Mouse (Mus musculus): ENCODE measurements around the gene Krt87. TPM values are rescaled to one million over a fixed set of nuclear protein-coding genes. Genes with fewer than 3 reads are reported as not detected.

Gene Krt87
- total and polyA plus RNA-seq, 3 experiments: not detected

DNA sequence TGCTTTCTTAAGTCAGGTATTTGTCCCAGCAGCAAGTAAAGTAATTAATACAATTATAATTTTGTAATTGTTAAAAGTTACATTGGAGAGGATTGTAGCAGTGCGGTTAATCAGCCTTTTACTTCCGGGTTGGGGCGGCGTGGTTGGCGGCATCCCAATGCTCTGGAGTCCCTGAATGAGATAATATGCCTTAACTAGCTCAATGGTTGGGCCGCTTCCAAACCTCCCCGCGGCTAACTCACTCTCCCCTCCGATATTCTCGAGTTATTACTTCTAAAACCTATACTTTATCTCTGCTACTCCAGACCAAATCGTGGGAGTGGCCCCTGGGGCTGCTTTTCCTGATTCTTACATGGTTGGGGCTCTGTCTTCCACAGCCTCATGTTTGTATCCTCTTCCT is 8.0 kb upstream of the Krt87 start (continued):
- TF ChIP-seq MEF2A (IDR thresholded peaks at IDR 0.05; ENCODE audit: extremely low read depth, insufficient replicate concordance, low read depth, low read length, poor library complexity, severe bottlenecking): no peak

DNA sequence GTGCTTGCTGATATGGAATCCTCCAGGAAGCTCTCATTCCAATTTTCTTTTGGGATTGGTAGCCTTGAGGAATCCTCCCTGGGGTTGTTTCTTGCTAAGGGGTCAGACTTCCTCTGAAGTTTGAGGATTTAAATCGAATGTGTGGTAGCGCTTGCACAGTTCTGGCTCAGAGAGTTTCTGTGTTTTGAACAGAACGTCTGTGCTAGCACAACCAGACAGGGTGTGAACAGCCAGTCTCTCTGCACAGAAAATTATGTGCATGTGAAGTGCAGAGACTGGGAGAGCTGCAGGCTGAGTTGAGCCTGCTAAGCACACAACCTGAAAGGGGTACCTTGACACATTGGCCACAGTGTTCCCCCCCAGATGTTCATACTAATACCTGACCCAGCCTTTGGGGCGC is 2.2 kb upstream of the Krt87 start:
- TF ChIP-seq HCFC1 (IDR thresholded peaks at IDR 0.05; ENCODE audit: low read depth, low read length) (no peak), ELF1 (IDR thresholded peaks at IDR 0.05; ENCODE audit: low read depth, low read length) (no peak), MXI1 (IDR thresholded peaks at IDR 0.05; ENCODE audit: low read depth, low read length) (no peak), ZKSCAN1 (IDR thresholded peaks at IDR 0.05; ENCODE audit: low read depth, low read length) (no peak), BHLHE40 (IDR thresholded peaks at IDR 0.05; ENCODE audit: borderline replicate concordance, low read depth, low read length) (no peak), TCF12 (IDR thresholded peaks at IDR 0.05; ENCODE audit: low read depth, low read length) (no peak), POLR2A (IDR thresholded peaks at IDR 0.05; ENCODE audit: control insufficient read depth in 1 of 2, insufficient read depth in 1 of 2, low read depth in 1 of 2, low read length in 2 of 2, poor library complexity in 1 of 2) (no peak), MAZ (IDR thresholded peaks at IDR 0.05; ENCODE audit: low read depth, low read length) (no peak), CHD2 (IDR thresholded peaks at IDR 0.05; ENCODE audit: low read length) (no peak), MYC (IDR thresholded peaks at IDR 0.05; ENCODE audit: low read depth, low read length) (no peak), EP300 (IDR thresholded peaks at IDR 0.05; ENCODE audit: low read depth in 1 of 2, low read length in 2 of 2) (no peak)
- no peaks in the 10 kb centered on the region for H3K4me1 ChIP-seq (ENCODE audit: control insufficient read depth in 1 of 2, insufficient read depth in 2 of 2, low read length in 2 of 2)
- no peak for DNase-seq (ENCODE audit: low read depth, low spot score)
- H3K79me2 ChIP-seq (ENCODE audit: control insufficient read depth, insufficient read depth, low read length, poor library complexity): no peaks in the 10 kb centered on the region
- H3K36me3 ChIP-seq (ENCODE audit: control insufficient read depth in 1 of 2, insufficient read depth in 2 of 2, low read length in 2 of 2): no peaks in the 10 kb centered on the region
- H3K9me3 ChIP-seq (replicated peaks; ENCODE audit: insufficient read depth, low read length): no peaks in the 10 kb centered on the region
- H3K4me3 ChIP-seq (ENCODE audit: control insufficient read depth in 1 of 2, insufficient read depth in 1 of 2, low read depth in 2 of 2, low read length in 2 of 2): no peak overlapping the region
- H3K9ac ChIP-seq (ENCODE audit: control insufficient read depth, low read depth, low read length, poor library complexity, severe bottlenecking): no peak overlapping the region
- H3K27me3 ChIP-seq (ENCODE audit: control insufficient read depth in 1 of 2, insufficient read depth in 2 of 2, low read length in 2 of 2): no peaks in the 10 kb centered on the region
- H3K27ac ChIP-seq (ENCODE audit: control insufficient read depth, low read depth, low read length): no peak overlapping the region

DNA sequence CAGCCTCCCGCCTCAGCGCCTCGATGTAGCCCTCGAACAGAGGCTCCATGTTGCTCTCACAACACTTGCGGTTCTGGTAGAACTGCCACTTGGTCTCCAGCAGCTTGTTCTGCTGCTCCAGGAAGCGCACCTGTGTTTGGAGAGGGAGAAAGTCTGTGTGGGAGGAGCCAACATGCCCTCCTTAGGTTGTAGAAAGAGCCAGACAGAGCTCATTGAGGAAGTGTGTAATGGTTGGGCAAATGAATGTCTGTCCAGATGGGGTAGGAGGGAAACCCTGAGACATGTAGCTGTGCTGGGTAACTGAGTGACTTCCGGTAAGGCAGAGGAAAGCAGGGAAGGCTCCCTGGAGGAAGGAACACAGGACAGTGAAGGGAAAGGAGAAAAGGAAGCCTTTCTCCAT is 2.0 kb downstream of the Krt87 start:
- DNase-seq (ENCODE audit: low read depth, low spot score): no peak
- TF ChIP-seq ZNF384 (IDR thresholded peaks at IDR 0.05; ENCODE audit: low read depth, low read length) (no peak), BHLHE40 (IDR thresholded peaks at IDR 0.05; ENCODE audit: borderline replicate concordance, low read depth, low read length) (no peak), USF2 (IDR thresholded peaks at IDR 0.05; ENCODE audit: borderline replicate concordance in 1 of 2, insufficient read depth in 1 of 2, low read depth in 1 of 2, low read length in 2 of 2) (no peak), ZKSCAN1 (IDR thresholded peaks at IDR 0.05; ENCODE audit: low read depth, low read length) (no peak), ZMIZ1 (IDR thresholded peaks at IDR 0.05; ENCODE audit: low read depth, low read length) (no peak), GATA1 (IDR thresholded peaks at IDR 0.05; ENCODE audit: low read depth, low read length) (no peak), MYC (IDR thresholded peaks at IDR 0.05; ENCODE audit: low read depth, low read length) (no peak), MYB (IDR thresholded peaks at IDR 0.05; ENCODE audit: low read depth, low read length) (no peak), GABPA (IDR thresholded peaks at IDR 0.05; ENCODE audit: low read depth, low read length) (no peak), TAL1 (IDR thresholded peaks at IDR 0.05; ENCODE audit: low read length) (no peak), UBTF (IDR thresholded peaks at IDR 0.05; ENCODE audit: borderline replicate concordance, insufficient read depth, low read depth, low read length) (no peak), JUND (IDR thresholded peaks at IDR 0.05; ENCODE audit: low read depth, low read length) (no peak)
- no peaks in the 10 kb centered on the region for H3K9me3 ChIP-seq (replicated peaks; ENCODE audit: insufficient read depth, low read length)
- H3K27me3 ChIP-seq (ENCODE audit: control insufficient read depth in 1 of 2, insufficient read depth in 2 of 2, low read length in 2 of 2): no peaks in the 10 kb centered on the region
- H3K4me1 ChIP-seq (ENCODE audit: control insufficient read depth in 1 of 2, insufficient read depth in 2 of 2, low read length in 2 of 2): no peaks in the 10 kb centered on the region
- H3K27ac ChIP-seq (ENCODE audit: control insufficient read depth, low read depth, low read length): no peak overlapping the region
- no peaks in the 10 kb centered on the region for H3K36me3 ChIP-seq (ENCODE audit: control insufficient read depth in 1 of 2, insufficient read depth in 2 of 2, low read length in 2 of 2)
- no peaks in the 10 kb centered on the region for H3K79me2 ChIP-seq (ENCODE audit: control insufficient read depth, insufficient read depth, low read length, poor library complexity)
- no peak overlapping the region for H3K9ac ChIP-seq (ENCODE audit: control insufficient read depth, low read depth, low read length, poor library complexity, severe bottlenecking)
- H3K4me3 ChIP-seq (ENCODE audit: control insufficient read depth in 1 of 2, insufficient read depth in 1 of 2, low read depth in 2 of 2, low read length in 2 of 2): no peak overlapping the region

All from MEL (cell line).